Mouse (Mus musculus) heart, adult 2 months (tissue): ENCODE measurements around the gene Gucy2f.

ENCODE experiments used
- CTCF ChIP-seq: fragments of 200-600 bp; IDR thresholded peaks from 2 replicates; pipeline ENCODE4 v1.8.1; 2022; ENCODE audit warnings: antibody characterized with exemption, mild to moderate bottlenecking, moderate library complexity
- EP300 ChIP-seq: fragments of 200-500 bp; IDR thresholded peaks from 2 replicates; pipeline ENCODE4 v1.6.1; 2011; ENCODE audit warnings: low read depth, low read length, control low read depth; ENCODE audit not compliant: insufficient read depth
- POLR2A ChIP-seq: fragments of 200-500 bp; IDR thresholded peaks from 2 replicates; pipeline ENCODE4 v1.6.1; 2011; ENCODE audit warnings: mild to moderate bottlenecking, low read depth, low read length, control low read depth; ENCODE audit not compliant: insufficient read depth

DNA sequence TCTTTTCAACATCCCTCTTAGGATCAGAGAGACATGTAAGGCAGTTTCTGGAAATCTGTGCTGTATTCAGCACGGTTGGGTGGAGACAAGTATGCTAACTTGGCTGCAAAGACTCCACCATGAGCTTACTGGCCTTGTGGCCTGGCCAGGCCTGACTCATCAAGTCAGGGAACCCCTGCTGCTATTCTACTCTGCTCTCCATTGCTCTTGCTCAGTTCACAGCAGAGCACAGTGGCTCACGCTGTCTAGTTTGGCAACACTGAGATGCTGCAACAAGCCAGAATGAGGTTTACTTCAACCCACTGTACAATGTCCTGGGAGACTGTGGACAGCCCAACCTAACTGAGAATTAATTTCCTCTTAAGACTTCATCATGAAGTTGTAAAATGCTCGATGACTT lies 134.1 kb downstream of the Gucy2f start:
- TF ChIP-seq CTCF (no peak), EP300 (no peak), POLR2A (no peak)
